Mouse (Mus musculus): ENCODE results near the gene Pcbp3.

The Pcbp3 gene

GRCm38 (mm10) chr10:76924441-76924840 lies 37.2 kb downstream of the Pcbp3 start:
- no peak for DNase-seq

- DNase-seq = no peak
Measured at GRCm38 (mm10) chr10:76918086-76918485, 43.6 kb downstream of the Pcbp3 start.

DNA sequence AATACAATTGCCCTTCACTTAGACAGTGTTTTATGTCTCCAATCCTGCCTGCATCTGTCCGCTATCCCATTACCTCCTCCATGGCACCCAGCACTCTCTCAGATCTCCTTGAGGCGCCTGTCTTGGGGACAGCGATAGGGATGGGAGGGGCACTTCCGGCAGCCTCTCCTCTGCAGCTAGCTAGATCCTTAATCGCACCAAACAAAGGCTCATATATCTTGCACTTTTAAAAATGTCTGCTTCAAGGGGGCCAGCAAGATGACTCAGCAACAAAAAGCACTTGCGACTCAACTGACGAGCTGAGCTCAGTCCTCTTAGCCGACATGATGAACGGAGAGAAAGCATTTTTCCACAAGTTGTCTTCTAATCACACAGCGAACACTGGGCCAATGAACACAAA lies 55.3 kb downstream of the Pcbp3 start:
- DNase-seq = peak; percentile 17 to 44

- DNase-seq = peak; percentile 35 to 65
Measured at GRCm38 (mm10) chr10:76905935-76906341, 55.7 kb downstream of the Pcbp3 start.

GRCm38 (mm10) chr10:76903694-76904093 lies 58.0 kb downstream of the Pcbp3 start:
- DNase-seq = peak in 1 of 2 experiments; percentile 20

DNA sequence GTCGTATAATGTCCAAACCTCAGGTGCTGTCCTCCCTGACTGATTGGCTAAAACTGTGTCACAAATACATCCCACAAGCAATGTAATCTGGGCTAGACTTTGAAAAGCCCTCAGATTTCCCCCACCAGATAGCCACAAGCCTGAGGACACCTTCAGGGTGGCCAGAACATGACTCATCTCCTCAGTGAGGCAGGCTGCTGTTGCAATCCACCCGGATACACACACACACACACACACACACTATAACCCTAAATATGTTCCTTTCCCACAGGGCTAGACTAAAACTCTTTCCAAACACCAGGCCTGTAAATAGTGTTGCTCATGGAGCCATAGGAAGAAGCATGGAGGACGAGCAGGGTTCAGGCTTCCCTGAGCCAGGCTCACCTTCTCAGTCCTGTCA lies 58.6 kb downstream of the Pcbp3 start:
- DNase-seq = peak in 1 of 2 experiments; percentile 23

DNA sequence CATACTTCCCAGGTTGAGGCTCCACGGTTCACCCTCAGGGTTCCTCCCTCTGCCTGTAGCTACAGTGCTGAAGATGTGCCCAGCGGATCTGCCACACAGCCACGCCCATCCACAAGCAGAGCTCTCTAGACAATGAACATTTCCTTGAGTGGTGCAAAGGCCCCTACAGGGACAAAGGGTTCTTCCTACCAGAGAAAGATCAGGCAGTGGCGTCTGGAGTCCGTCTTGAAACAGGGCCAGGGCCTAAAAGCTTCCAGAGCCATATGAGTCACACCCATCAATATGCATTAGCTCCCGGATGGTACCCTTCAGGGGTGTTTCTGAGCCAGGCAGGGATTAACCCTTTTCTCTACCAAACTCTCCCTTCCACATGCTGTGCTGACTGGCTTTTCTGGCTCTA lies 59.1 kb downstream of the Pcbp3 start:
- DNase-seq = peak; percentile 56 to 80

DNA sequence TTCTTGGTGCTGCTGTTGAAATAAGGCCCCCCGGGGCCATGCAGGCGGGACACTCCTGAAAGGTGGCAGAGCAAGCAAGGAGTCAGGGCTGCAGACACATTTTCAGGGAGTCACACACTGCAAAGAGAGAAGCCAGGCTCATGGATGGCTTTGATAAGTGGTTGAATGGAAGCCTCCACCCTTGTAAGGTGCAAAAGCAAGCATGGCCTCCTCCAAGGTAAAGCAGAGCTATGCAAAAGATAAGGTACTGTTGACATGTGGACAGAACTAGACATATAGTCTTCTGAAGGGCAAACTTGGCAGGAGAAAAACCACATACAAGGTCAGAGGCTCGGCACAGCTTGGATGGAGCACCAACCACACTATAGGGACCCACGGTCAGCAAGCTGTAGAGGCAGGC lies 63.3 kb downstream of the Pcbp3 start:
- no peak for DNase-seq

- DNase-seq = no peak
Measured at GRCm38 (mm10) chr10:76891456-76891855, 70.2 kb downstream of the Pcbp3 start.

GRCm38 (mm10) chr10:76883442-76884244 lies 78.0 kb downstream of the Pcbp3 start:
- no peak for DNase-seq

DNA sequence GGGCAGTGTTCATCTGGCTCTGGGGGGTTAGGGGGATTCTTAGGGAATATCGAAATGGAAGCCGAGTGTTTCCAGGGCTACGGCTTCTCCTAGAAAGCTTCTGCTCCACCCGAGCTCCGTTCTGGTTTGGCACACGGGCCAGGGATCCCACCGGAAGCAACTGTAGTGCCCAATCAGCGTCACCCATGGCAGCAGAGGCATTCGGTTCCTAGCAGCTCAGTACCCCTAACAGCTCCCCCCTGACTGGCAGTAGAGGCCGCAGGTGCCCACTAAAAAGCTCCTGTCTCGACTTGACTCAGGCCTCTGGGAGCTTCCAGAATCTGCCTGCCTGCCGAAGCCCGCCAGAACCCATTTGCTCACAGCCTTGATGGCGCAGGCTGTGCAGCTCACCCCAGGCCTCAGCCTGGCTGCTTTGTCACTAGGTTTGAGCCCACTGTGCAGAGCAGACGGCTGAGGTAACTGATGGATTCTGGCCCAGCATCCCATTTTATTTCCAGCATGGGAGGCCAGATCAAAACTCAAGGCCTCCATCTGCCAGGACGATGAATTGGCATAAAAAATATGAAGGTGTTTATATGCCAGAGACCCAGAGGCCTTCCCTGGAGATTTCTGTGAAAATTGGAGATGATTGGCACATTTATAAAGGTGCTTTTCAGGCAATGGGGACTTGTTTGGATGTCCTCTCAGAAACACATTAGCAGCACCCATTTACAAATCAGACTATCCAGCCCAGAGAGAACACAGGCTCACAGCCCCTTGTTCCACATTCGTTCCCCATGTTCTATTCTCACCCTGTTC lies 78.8 kb downstream of the Pcbp3 start:
- no peak for DNase-seq

DNA sequence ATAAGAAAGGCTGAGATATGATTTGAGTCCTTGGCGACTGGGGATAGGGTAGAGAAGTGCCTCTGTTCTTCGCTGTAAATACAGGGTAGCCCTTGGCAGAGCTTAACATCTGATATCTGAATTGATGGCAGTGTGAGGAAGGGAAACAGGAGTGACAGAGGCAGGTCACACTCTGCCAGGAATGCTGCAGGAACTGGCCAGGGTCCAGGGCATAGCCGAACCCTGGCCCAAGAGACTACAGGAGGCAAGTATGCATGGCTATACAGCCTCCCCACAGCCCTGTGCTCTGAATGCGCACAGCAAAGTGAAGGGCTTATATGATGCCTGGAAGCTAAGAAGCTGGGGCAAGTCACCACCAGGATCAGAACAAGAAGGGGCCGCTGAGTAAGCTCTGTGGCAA lies 79.8 kb downstream of the Pcbp3 start:
- no peak for DNase-seq

DNA sequence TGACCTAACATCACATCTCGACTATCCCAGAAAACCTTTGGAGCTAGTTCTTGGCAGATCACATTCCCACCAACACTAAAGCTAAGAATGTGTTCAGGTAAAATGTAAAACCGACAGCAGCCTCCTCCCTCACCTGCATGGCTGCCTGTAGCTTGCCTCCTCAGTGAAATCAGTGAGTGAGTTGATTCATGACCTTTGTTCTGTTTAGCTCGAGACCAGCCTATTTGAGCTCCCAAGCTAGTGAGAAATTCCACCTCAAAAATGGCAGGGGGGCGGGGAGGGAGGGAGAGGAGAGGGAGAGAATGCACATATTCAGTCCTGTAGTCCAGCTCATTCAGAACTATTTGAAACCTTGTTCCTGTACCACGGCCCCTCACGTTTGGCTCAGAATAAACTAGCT lies 86.4 kb downstream of the Pcbp3 start:
- DNase-seq = no peak

GRCm38 (mm10) chr10:76874879-76875278 lies 86.8 kb downstream of the Pcbp3 start:
- DNase-seq = no peak

- DNase-seq = no peak
Measured at GRCm38 (mm10) chr10:76874398-76874797, 87.3 kb downstream of the Pcbp3 start.

- DNase-seq = peak in 1 of 2 experiments; percentile 16
Measured at GRCm38 (mm10) chr10:76873948-76874347, 87.7 kb downstream of the Pcbp3 start.

DNA sequence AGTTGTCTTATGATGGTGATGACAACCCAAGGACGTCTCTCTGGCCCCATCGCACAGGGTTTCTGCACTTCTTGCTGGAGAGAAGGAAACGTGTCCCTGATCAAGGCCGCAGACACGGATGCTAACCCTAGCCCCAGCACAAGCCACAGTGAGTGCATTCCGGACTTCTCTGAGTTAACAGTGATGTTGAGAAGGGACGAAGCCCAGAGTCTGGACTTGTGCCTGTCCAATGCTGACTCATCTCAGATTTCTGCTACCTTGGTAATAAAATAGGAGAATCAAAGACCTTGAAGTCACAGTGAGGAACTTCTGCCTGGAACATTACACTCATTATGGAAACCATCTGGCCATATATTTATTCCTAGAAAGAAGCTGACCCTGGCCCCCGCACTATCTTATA lies 89.0 kb downstream of the Pcbp3 start:
- DNase-seq = no peak

DNA sequence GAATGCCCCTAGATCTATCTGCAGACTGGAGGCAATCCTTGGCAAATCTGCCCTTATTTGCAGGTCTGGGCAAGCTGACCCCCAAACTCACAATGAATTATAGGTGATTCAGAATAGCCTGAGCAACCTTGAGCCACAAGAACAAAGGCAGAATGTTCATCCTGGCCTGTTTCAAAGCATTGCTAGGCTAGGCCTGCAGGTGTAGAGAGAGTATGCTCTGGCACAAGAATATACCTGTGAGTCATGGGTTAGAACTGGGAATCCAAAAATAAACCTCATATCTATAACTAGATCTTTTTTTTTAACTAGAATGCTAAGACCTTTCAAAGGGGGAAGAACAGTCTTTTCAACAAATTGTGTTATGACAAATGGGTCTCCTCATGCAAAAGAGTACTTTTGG lies 95.8 kb downstream of the Pcbp3 start:
- DNase-seq = no peak

GRCm38 (mm10) chr10:76860998-76861397 lies 100.7 kb downstream of the Pcbp3 start:
- no peak for DNase-seq

DNA sequence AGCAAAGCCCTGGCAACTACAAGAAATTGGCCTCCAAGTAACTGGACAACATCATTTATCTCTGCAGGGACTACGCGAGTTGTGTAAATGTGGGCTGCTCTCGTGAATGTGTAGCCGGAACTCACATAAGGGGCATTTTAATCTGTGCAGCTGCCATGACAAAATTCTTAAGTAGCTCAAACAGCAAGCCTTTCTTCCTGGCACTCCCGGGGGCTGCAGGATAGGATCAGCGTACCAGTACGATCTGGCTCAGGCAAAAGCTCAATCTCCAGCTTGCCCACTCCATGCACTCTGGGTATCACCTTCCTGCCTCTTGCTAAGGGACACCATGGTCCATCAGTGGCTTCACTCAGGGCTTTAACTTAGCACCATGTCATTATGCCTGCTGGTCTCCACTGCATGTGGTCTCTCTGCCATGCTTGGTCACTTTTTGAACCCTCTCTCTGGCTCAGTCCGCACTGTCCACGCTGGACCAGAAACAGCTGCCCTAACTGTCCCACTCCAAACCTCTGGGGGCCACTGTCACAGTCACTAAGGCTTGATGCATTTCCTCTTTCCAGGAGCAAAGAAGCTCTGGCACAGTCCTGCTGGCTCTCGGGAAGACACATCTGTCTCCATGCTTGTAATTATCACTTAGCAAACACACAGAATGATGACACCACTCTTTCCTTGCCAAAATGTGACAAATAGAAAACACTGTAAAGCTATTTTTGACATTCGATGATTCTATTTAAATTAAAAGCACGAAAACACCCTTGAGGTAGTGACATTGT lies 102.1 kb downstream of the Pcbp3 start:
- no peak for DNase-seq

DNA sequence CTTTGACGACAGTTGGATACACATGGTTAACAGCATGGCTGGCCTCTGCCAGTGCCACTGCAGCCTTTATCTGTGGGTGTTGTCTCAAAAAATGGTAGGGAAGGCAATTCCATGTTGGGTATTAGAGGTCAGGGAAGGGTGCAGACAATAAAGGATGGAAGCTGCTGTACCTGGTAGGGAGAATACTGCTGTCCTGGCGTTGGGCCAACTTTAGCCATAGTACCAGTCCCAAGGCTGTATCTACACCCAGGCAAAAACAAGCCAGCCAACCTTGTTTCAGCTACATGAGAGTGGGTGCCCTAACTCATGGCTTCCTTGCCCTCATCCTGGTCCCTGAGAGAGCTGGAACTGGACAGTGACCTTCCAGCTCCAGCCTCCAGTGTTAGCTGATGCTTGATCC lies 103.8 kb downstream of the Pcbp3 start:
- no peak for DNase-seq

DNA sequence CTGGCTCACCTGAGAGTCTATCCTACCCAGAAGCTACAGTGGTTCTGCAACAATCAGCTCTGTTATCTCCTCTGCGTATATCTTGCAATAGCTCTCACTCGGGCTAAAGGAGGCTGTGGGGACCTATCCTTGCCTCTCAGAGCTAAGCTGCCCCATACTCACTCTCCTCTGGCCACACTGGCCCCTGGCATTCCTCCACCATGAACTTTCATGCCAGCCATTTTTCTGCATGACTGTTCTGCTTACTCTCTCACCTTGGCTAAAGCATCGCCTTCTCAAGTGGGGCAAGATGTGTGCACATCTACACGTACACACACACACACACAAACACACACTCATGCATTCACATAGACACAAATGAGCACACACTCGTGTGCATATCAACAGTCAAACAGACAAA lies 115.2 kb downstream of the Pcbp3 start:
- no peak for DNase-seq

GRCm38 (mm10) chr10:76844901-76845300 lies 116.8 kb downstream of the Pcbp3 start:
- DNase-seq = no peak

All from lung, adult 18-20 months (tissue).